Mouse (Mus musculus) cerebral cortex, adult 2 months (tissue): ENCODE measurements around the gene Psip1.

Experiments used
- WGBS: fragments of 180-500 bp; shearing (Covaris S2); methylation state at CpG from one replicate; pipeline ENCODE4 v1.1.7; 2018; 5-methylcytosine and 5-hydroxymethylcytosine counted together

Psip1 gene

GRCm38 (mm10) chr4:83486117-83486901 is at the start of gene Psip1:
TSS of gene Psip1 (minus strand) at chr4:83486459.
- WGBS, result under 1% methylated on average over 69 of the region's 86 CpGs

DNA sequence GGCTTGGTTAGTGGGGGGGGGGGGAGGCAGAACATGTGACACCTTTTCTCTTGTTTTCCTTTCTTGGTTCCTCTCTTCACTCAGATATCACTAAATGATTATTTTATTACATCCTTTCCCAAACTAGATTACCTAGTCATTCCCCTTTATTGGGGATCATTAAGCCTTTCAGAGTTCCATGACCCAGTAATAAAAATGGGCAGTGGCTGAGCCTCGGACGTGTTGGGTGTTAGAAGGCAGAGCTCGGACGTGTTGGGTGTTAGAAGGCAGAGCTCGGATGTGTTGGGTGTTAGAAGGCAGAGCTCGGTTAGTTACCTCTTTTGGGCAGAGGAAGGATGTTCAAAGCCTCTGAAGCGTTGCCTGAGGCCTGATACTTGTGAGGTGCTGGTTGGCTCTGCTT is 47.8 kb upstream of the Psip1 start:
- WGBS, result 91% methylated on average over 7 of the region's 7 CpGs

- 87% methylated on average over 9 of the region's 9 CpGs for WGBS
Measured at GRCm38 (mm10) chr4:83533168-83533911, 47.1 kb upstream of the Psip1 start.

- WGBS, result 91% methylated on average over 4 of the region's 4 CpGs
Measured at GRCm38 (mm10) chr4:83530060-83530459, 43.8 kb upstream of the Psip1 start.

DNA sequence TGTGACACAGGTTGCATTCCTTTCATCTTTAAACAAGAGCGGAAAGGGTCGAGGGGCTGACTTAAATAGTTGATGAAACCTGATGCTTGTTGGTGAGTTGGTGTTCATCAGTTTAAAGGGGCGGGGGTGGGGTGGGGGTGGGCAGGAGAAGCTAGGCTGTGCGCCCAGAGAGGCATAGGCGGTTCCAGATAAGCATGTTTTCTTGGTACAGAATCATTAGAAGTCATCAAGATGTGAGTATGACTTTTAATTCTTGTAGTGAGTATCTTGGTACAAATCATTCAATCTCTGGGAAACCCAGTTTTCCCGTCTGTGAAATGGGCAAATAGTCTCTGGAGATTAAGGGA is 40.7 kb upstream of the Psip1 start:
- WGBS, result 70% methylated on average over 6 of the region's 6 CpGs

DNA sequence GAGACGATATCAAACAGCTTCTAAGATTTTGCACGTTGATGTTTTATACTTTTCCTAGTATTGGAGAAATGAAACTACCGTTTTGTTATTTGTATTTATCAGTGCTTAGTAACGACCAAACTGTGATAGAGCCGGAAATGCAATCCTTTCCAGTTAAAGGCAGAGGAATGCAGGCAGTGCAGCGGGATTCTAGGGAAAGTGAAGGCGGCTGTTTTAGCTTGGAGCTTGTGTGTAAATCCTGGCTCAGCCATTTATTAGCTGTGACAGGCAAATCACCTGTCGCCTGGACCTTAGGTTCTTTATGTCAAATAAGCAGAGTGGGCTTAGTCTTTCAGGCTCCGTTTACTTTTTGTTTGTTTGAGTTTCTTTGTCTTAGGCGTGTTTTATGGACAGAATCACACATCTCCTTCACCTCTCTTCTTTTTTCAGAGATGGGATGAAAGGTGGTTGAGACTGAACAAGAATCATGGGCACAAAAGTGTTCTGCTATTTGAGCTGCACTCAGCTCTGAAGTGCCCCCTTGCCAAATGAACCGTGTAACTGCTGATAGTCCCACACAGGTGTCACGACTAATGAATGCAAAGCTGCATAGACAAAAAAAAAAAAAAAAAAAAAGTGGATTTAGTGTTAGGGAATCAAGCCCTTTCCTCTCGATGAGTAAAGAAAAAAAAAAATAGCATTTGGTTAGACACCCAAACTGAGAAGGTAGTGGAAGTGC is 40.2 kb upstream of the Psip1 start:
- WGBS, result 14% methylated on average over 13 of the region's 13 CpGs

DNA sequence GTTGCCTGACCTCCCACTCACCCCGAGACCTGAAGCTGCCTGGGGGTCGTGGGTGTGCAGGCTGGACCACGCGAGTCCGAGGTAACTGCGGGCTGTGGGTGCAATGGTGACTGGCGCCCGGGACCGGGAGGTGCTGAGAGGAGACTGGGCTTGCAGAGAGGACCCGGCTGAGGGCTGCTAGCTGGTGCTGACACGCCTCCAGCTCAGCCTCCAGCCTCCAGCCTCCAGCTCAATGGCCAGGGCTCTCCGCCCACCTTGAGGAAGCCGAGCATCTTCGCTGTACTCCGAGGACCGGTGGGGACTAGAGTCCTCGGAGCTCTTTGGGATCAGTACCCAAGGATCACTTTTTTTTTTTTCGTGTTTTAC is 39.4 kb upstream of the Psip1 start:
- under 1% methylated on average over 18 of the region's 18 CpGs for WGBS

GRCm38 (mm10) chr4:83524843-83525689 is 38.8 kb upstream of the Psip1 start, which contains the start of gene Ccdc171:
TSS of gene Ccdc171 (plus strand) at chr4:83525545.
- under 1% methylated on average over 67 of the region's 73 CpGs for WGBS

GRCm38 (mm10) chr4:83524456-83524842 is 38.2 kb upstream of the Psip1 start:
- 8% methylated on average over 6 of the region's 6 CpGs for WGBS

GRCm38 (mm10) chr4:83522066-83522465 is 35.8 kb upstream of the Psip1 start:
- 51% methylated on average over 5 of the region's 5 CpGs for WGBS

- WGBS, result 87% methylated on average over 4 of the region's 4 CpGs
Measured at GRCm38 (mm10) chr4:83520308-83520707, 34.0 kb upstream of the Psip1 start.

- 78% methylated on average over 2 of the region's 2 CpGs for WGBS
Measured at GRCm38 (mm10) chr4:83519148-83519547, 32.9 kb upstream of the Psip1 start.

GRCm38 (mm10) chr4:83516144-83516543 is 29.9 kb upstream of the Psip1 start:
- 93% methylated on average over 5 of the region's 6 CpGs for WGBS

DNA sequence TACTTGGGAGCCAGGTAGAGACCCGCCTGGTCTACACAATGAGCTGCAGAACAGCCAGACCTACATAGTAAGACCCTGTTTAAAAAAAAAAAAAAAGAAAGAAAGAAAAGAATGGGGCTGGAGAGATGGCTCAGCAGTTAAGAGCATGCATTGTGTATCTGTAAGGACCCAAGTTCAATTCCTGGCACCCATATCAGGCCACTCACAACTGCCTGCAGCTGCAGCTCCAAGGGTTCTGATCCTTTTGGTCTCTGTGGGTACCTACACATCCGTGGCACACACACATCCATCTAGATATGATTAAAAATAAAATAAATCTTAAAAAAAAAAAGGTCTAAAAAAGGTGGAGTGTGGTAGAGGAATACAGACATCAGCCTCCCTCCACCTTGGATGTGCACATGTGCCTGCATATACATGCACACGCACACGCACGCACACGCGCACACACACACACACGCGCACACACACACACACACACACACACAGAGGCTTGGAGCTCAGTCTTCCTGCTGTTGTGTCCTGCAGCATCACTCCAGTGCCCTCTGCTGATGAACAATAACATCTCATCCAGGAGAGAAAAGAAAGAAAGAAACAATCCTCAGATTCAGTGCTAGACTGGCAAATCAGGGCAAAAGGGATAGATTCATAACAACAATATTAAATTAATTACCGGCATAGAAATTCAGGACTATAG is 28.9 kb upstream of the Psip1 start:
- 73% methylated on average over 10 of the region's 10 CpGs for WGBS

DNA sequence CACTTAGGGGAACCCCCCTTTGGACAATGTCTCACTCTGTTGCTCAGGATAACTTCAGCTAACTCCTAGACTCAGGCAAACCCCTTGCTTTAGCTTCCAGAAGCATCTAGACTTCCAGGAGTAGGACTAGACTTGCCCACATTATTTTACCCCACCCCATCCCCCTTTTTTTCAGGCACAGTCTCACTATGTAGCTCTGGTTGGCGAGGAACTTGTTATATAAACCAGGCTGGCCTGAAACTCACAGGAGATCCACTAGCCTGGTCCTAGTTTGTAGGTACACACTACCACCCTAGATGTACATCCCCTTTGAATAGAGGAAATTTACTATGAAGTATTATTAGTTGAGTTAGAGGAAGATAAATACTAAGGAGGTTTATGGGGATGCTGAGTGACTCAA is 27.9 kb upstream of the Psip1 start:
- 62% methylated on average over 1 of the region's 1 CpGs for WGBS

DNA sequence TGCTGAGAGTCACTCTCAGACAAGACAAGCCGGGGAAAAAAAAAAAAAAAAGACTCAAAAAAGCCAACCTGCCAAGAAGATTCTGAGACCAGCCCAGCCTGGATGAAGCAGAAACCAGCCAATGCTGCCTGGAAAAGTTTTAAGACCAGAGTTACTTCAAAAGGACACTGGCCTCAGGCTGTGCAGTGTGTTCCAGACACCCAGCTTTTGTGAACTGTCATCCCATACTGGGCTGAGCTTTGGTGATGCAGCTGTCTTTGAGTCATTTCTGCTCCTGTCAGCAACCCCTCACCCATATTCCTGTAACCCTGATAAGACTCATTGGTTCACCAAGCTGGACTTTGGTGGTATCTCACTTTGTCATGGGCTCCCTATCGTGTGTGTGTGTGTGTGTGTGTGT is 26.4 kb upstream of the Psip1 start:
- 67% methylated on average over 2 of the region's 2 CpGs for WGBS

GRCm38 (mm10) chr4:83512217-83512616 is 26.0 kb upstream of the Psip1 start:
- WGBS, result 84% methylated on average over 3 of the region's 3 CpGs

DNA sequence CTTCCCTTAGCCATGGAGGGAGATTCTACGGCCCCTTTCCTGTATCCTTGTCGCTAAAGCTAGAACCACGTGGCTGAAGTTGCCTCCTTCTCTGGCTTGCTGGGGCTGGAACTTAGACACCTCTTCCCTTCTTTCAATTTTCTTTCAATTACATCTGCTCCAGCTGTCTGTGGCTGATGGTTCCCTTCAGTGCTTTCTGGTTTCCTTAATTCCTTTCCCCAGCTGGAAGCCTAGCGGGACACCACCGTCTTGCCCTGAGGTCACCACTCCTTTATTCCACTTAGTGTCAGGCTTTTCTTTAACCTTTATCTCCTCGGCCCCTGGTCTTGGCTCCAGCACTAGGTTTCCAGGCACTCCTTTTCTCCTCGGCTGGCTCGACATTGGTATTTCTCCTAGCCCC is 24.8 kb upstream of the Psip1 start:
- 54% methylated on average over 8 of the region's 8 CpGs for WGBS

DNA sequence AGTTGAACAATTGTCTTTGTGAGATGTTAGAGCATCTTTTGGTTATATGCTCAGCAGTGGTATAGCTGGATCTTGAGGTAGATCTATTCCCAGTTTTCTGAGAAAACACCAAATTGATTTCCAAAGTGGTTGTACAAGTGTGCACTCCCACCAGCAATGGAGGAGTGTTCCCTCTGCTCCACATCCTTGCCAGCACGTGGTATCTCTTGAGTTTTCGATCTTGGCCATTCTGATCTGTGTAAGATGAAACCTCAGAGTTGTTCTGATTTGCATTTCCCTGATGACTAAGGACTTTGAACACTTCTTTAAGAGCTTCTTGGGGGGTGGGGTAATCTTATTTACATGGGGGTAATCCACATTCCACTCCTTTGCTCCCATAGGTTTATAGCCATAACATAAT is 23.3 kb upstream of the Psip1 start:
- WGBS, result 64% methylated on average over 2 of the region's 2 CpGs

GRCm38 (mm10) chr4:83501037-83501430 is 14.8 kb upstream of the Psip1 start:
- WGBS, result 27% methylated on average over 7 of the region's 7 CpGs
